Mouse (Mus musculus) MEL (cell line): ENCODE measurements around the gene Ddx3x.

Source experiments
- EP300 ChIP-seq, 2 experiments: IDR thresholded peaks; 2 replicates each; pipeline ENCODE4 v1.6.1; 2011; ENCODE audit warnings: improper control_type of control experiment in 2 of 2, low read length in 2 of 2, low read depth in 1 of 2, mild to moderate bottlenecking in 1 of 2
- NRF1 ChIP-seq: IDR thresholded peaks from 2 replicates; pipeline ENCODE4 v1.6.1; 2014; ENCODE audit warnings: low read depth, mild to moderate bottlenecking, inconsistent platforms, low read length, improper control_type of control experiment, moderate library complexity; ENCODE audit not compliant: poor library complexity, insufficient read depth, severe bottlenecking

GRCm38 (mm10) chrX:13254273-13254672 is 26.5 kb upstream of the Ddx3x start:
- TF ChIP-seq EP300 (IDR thresholded peaks at IDR 0.05; ENCODE audit: low read depth in 1 of 2, low read length in 2 of 2) (no peak), NRF1 (no peak)
